Mouse (Mus musculus) cortical plate, adult 2 months (tissue): ENCODE results near the gene Gm10382. TPM values are rescaled to one million over a fixed set of nuclear protein-coding genes. Genes with fewer than 3 reads are reported as not detected.

Experiments used
- H3K27ac ChIP-seq: fragments of 200-500 bp; 2 replicates; pipeline ENCODE4 v1.5.1; 2012; ENCODE audit warnings: low read length, control low read depth, inconsistent platforms; ENCODE audit not compliant: insufficient read depth
- H3K4me1 ChIP-seq: fragments of 200-500 bp; 2 replicates; pipeline ENCODE4 v1.6.1; 2011; ENCODE audit warnings: low read length; ENCODE audit not compliant: control insufficient read depth, insufficient read depth
- H3K4me3 ChIP-seq: fragments of 200-500 bp; 2 replicates; pipeline ENCODE4 v1.5.1; 2011; ENCODE audit warnings: mild to moderate bottlenecking, low read length, control low read depth; ENCODE audit not compliant: insufficient read depth
- CTCF ChIP-seq: fragments of 200-500 bp; IDR thresholded peaks from 2 replicates; pipeline ENCODE4 v1.5.1; 2011; ENCODE audit warnings: mild to moderate bottlenecking, control low read depth, low read length; ENCODE audit not compliant: insufficient read depth; ENCODE audit errors: extremely low read depth
- POLR2A ChIP-seq: fragments of 200-500 bp; IDR thresholded peaks from 2 replicates; pipeline ENCODE4 v1.6.1; 2011; ENCODE audit warnings: mild to moderate bottlenecking, low read length, control low read depth; ENCODE audit not compliant: insufficient read depth; ENCODE audit errors: extremely low read depth
- polyA plus RNA-seq: library from polyadenylated mRNA; depleted of rRNA; stranded (reverse); fragments of >200 nt; gene quantifications from 2 replicates; pipeline ENCODE4 v1.2.3, GENCODE M21; 2012

The Gm10382 gene
- polyA plus RNA-seq, 1 experiment: 0.21 TPM

- H3K4me3 ChIP-seq: no peak overlapping the region
- TF ChIP-seq POLR2A (no peak), CTCF (no peak)
- no peak overlapping the region for H3K27ac ChIP-seq
- H3K4me1 ChIP-seq: no peaks in the 10 kb centered on the region; the same call in 1 of the 2 replicates
Measured at GRCm38 (mm10) chr5:125351939-125352338, 37.2 kb upstream of the Gm10382 start.

GRCm38 (mm10) chr5:125352781-125353294 lies 36.3 kb upstream of the Gm10382 start:
- H3K4me1 ChIP-seq: no peaks in the 10 kb centered on the region; the same call in 1 of the 2 replicates
- no peak overlapping the region for H3K27ac ChIP-seq
- H3K4me3 ChIP-seq: no peak overlapping the region
- TF ChIP-seq POLR2A (no peak), CTCF (no peak)

DNA sequence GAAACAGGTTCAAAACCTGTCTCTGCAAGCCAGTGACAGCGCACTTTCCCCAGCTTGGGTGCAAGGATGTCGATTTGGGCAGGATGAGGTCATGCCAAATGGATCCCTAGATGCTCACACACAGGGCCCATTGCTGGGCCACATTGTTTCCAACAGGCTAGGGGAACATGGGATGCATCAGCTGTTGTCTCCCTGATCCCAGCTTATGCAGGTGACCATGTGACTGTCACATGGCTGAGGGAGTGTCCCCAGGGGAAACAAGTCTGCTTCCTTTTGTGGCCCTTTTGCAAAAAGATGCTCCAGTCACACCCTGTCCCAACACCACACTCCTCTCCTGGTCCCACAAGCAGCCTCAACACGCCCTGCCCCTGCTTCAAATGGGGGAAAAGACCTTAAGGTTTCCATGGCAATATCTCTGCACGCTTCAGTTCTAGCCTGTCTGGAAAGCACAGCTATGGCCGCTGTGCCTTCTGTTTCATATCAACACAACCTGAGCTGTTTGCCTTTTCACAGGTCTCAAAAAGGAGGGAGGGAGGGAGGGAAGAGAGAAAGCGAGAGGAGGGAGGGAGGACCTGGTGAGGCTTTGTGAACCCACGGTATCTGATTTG lies 34.1 kb upstream of the Gm10382 start:
- Histone ChIP-seq H3K27ac (no peak overlapping the region), H3K4me1 (no peaks in the 10 kb centered on the region), H3K4me3 (no peak overlapping the region)
- TF ChIP-seq CTCF (no peak), POLR2A (no peak)

- no peak overlapping the region for H3K4me3 ChIP-seq
- TF ChIP-seq CTCF (no peak), POLR2A (no peak)
- H3K27ac ChIP-seq: no peak overlapping the region
- no peaks in the 10 kb centered on the region for H3K4me1 ChIP-seq
Measured at GRCm38 (mm10) chr5:125355650-125356049, 33.5 kb upstream of the Gm10382 start.

GRCm38 (mm10) chr5:125357543-125358269 lies 31.4 kb upstream of the Gm10382 start:
- Histone ChIP-seq H3K4me1 (no peaks in the 10 kb centered on the region), H3K27ac (no peak overlapping the region), H3K4me3 (no peak overlapping the region)
- no peak for TF ChIP-seq CTCF
- TF ChIP-seq POLR2A: no peak

GRCm38 (mm10) chr5:125358270-125358608 lies 30.9 kb upstream of the Gm10382 start:
- H3K27ac ChIP-seq: no peak overlapping the region
- H3K4me3 ChIP-seq: no peak overlapping the region
- TF ChIP-seq CTCF (no peak), POLR2A (no peak)
- no peaks in the 10 kb centered on the region for H3K4me1 ChIP-seq

DNA sequence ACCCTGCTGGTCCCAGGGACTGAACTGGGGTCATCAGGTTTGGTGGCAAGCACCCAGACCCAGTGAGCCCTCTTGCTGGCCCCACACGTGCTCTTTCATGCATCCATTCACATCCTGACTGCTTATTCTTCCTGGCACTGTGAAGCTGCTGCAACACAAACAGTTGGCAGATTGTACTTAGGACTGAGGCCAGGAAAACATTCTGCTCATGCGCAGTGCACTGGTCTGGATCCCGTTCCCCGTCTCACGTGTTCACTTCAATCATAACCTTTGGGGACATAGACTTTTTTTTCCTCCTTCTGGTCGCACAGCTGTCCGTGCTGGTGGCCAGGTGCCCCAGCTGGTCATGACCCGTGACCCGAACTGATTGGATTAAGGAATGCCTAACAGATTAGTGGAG lies 28.6 kb upstream of the Gm10382 start:
- H3K27ac ChIP-seq: no peak overlapping the region
- H3K4me1 ChIP-seq: no peaks in the 10 kb centered on the region
- no peak for TF ChIP-seq CTCF
- TF ChIP-seq POLR2A: no peak
- H3K4me3 ChIP-seq: no peak overlapping the region

DNA sequence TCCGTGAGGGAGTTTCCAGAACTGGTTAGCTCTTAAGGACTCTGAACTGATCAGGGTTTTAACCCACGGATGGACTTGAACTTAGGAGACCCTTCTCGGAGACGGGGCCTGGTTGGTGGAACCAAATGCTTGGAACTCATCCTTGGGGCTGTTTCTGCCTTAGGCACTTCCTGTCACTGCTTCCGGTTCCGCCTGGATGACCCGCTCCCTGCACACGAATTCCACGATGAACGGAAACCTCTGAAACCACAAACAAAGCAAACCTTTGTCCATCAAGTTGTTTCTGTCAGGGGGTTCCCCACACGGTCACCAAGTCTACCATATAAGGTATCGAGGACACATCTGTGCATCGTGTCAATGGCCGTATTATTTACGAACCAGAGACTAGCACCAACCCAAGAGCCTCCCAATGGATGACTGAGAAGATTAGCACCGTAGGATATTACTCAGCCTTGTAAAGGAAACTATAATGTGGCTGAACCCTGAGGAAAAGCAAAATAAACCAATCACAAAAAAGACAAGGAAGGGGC lies 28.1 kb upstream of the Gm10382 start:
- no peak for TF ChIP-seq POLR2A
- TF ChIP-seq CTCF: no peak

GRCm38 (mm10) chr5:125363894-125364293 lies 25.2 kb upstream of the Gm10382 start:
- no peak overlapping the region for H3K4me3 ChIP-seq
- H3K4me1 ChIP-seq: no peaks in the 10 kb centered on the region
- TF ChIP-seq CTCF: no peak
- H3K27ac ChIP-seq: no peak overlapping the region

More for the DNA sequence above, 28.1 kb upstream of the Gm10382 start:
- no peaks in the 10 kb centered on the region for H3K4me1 ChIP-seq
- H3K27ac ChIP-seq: no peak overlapping the region
- no peak overlapping the region for H3K4me3 ChIP-seq
